Mouse (Mus musculus) MN1 (cell line): ENCODE data around the gene Cyp2d34.

Source experiments
- DNase-seq: peaks from one replicate; pipeline ENCODE4 v3.0.0-alpha.2; 2016; ENCODE audit warnings: low spot score

Gene Cyp2d34

GRCm38 (mm10) chr15:82620531-82621202 is at the start of gene Cyp2d34:
TSS of gene Cyp2d34 (minus strand) at chr15:82620946.
- no peak for DNase-seq

GRCm38 (mm10) chr15:82656346-82656745 is 35.6 kb upstream of the Cyp2d34 start:
- no peak for DNase-seq

- no peak for DNase-seq
Observed at GRCm38 (mm10) chr15:82644371-82644770, 23.6 kb upstream of the Cyp2d34 start.

GRCm38 (mm10) chr15:82643771-82644170 is 23.0 kb upstream of the Cyp2d34 start:
- no peak for DNase-seq

- no peak for DNase-seq
Observed at GRCm38 (mm10) chr15:82642771-82643170, 22.0 kb upstream of the Cyp2d34 start.

GRCm38 (mm10) chr15:82641921-82642320 is 21.2 kb upstream of the Cyp2d34 start:
- no peak for DNase-seq

GRCm38 (mm10) chr15:82641390-82641789 is 20.6 kb upstream of the Cyp2d34 start:
- DNase-seq, result no peak

GRCm38 (mm10) chr15:82640201-82640600 is 19.5 kb upstream of the Cyp2d34 start:
- DNase-seq, result no peak

- no peak for DNase-seq
Observed at GRCm38 (mm10) chr15:82637130-82638075, 16.7 kb upstream of the Cyp2d34 start.

GRCm38 (mm10) chr15:82634976-82635375 is 14.2 kb upstream of the Cyp2d34 start:
- DNase-seq, result no peak

GRCm38 (mm10) chr15:82621993-82622392 is 1.2 kb upstream of the Cyp2d34 start:
- DNase-seq, result no peak

GRCm38 (mm10) chr15:82618362-82619020 is 2.3 kb downstream of the Cyp2d34 start:
- no peak for DNase-seq

- DNase-seq, result no peak
Observed at GRCm38 (mm10) chr15:82582621-82583020, 38.1 kb downstream of the Cyp2d34 start.

GRCm38 (mm10) chr15:82579071-82579470 is 41.7 kb downstream of the Cyp2d34 start:
- no peak for DNase-seq

GRCm38 (mm10) chr15:82572856-82573255 is 47.9 kb downstream of the Cyp2d34 start:
- DNase-seq, result no peak
